9 mouse cellular contexts compared by ENCODE assay signal in genomic region chr8:83596369-83596768, GRCm38 (mm10). TPM values are rescaled to one million over a fixed set of nuclear protein-coding genes. Genes with fewer than 3 reads are reported as not detected.
DNase-seq lines count a peak whose midpoint lies in the region; ATAC-seq and TF ChIP-seq lines count a peak whose summit lies in the region.
"Had no signal": no experiment of that assay in that cellular context is flagged by ENCODE, and none has a peak within 500 bp of the region (broad histone marks: within the 10 kb centered on the region; RNA-seq: fewer than 3 reads in every experiment).

No protein-coding gene starts in this region.

- no peak overlapping the region for H3K4me2 ChIP-seq in hindbrain, embryonic 11.5 days (replicated peaks; ENCODE audit: low read depth, low read length)
- H3K4me2 ChIP-seq in hindbrain, embryonic 12.5 days (replicated peaks): no peak overlapping the region
- H3K4me2 ChIP-seq in liver, embryonic 14.5 days (ENCODE audit: low read depth): no peak overlapping the region

- ATAC-seq in hindbrain, embryonic 11.5 days (ENCODE audit: low FRiP score): no peak
- no peak for ATAC-seq in hindbrain, embryonic 12.5 days (ENCODE audit: low FRiP score)
- ATAC-seq in liver, embryonic 14.5 days (ENCODE audit: insufficient read depth): no peak
- ATAC-seq in monocyte, adult 5-6 weeks (replicated peaks; ENCODE audit: insufficient number of reproducible peaks, low FRiP score, low TSS enrichment, poor library complexity, severe bottlenecking): no peak

- no peak for TF ChIP-seq EP300 in liver, embryonic 14.5 days (IDR thresholded peaks at IDR 0.05; ENCODE audit: low read depth)

- no peak overlapping the region for H3K4me3 ChIP-seq in hindbrain, embryonic 11.5 days (ENCODE audit: low read depth, low read length)
- no peak overlapping the region for H3K4me3 ChIP-seq in hindbrain, embryonic 12.5 days
- H3K4me3 ChIP-seq in liver, embryonic 14.5 days (ENCODE audit: insufficient read depth in 1 of 2, low read depth in 2 of 2, low read length in 2 of 2): no peak overlapping the region

- no peak overlapping the region for H3K9ac ChIP-seq in hindbrain, embryonic 11.5 days (ENCODE audit: low read depth, low read length)
- H3K9ac ChIP-seq in hindbrain, embryonic 12.5 days: no peak overlapping the region
- H3K9ac ChIP-seq in liver, embryonic 14.5 days (replicated peaks): no peak overlapping the region

- H3K36me3 ChIP-seq in hindbrain, embryonic 11.5 days (ENCODE audit: control insufficient read depth, insufficient read depth, low read length): no peaks in the 10 kb centered on the region
- no peaks in the 10 kb centered on the region for H3K36me3 ChIP-seq in hindbrain, embryonic 12.5 days
- H3K36me3 ChIP-seq in liver, embryonic 14.5 days (replicated peaks; ENCODE audit: control insufficient read depth, insufficient read depth, low read depth): no peaks in the 10 kb centered on the region; the same call in 1 of the 2 replicates

- peak; percentile 48 for DNase-seq in hindbrain, embryonic 11.5 days (ENCODE audit: low spot score)
- DNase-seq in 416B (ENCODE audit: low read depth) (peak; percentile 68), R1 (ENCODE audit: low read depth, low spot score) (peak; percentile 56)
- DNase-seq in liver, embryonic 14.5 days (ENCODE audit: low read depth in 3 of 3, low spot score in 3 of 3): no peak
- no peak for DNase-seq in ovary, postnatal 10 days (ENCODE audit: low spot score)
- DNase-seq in adrenal gland, adult 2 months: no peak
- DNase-seq: right cerebral cortex, postnatal 25 days had no signal

- H3K4me1 ChIP-seq in hindbrain, embryonic 11.5 days (replicated peaks; ENCODE audit: control insufficient read depth, insufficient read depth, low read length): no peaks in the 10 kb centered on the region
- peaks cover 20% of the 10 kb centered on the region for H3K4me1 ChIP-seq in hindbrain, embryonic 12.5 days
- peaks cover 37 to 44% of the 10 kb centered on the region in 2 experiments for H3K4me1 ChIP-seq in liver, embryonic 14.5 days (replicated peaks; ENCODE audit: control insufficient read depth in 2 of 2, insufficient read depth in 2 of 2, low read length in 1 of 2)

- TF ChIP-seq CTCF in liver, embryonic 14.5 days (IDR thresholded peaks at IDR 0.05; ENCODE audit: low read depth): peak; percentile 66

- no peaks in the 10 kb centered on the region for H3K9me3 ChIP-seq in hindbrain, embryonic 11.5 days (ENCODE audit: control insufficient read depth, low read length)
- H3K9me3 ChIP-seq in hindbrain, embryonic 12.5 days (replicated peaks): no peaks in the 10 kb centered on the region
- H3K9me3 ChIP-seq in liver, embryonic 14.5 days (ENCODE audit: control insufficient read depth, low read length): no peaks in the 10 kb centered on the region

- no peaks in the 10 kb centered on the region for H3K27me3 ChIP-seq in hindbrain, embryonic 11.5 days (ENCODE audit: control insufficient read depth, insufficient read depth, low read length)
- H3K27me3 ChIP-seq in hindbrain, embryonic 12.5 days: no peaks in the 10 kb centered on the region
- H3K27me3 ChIP-seq in liver, embryonic 14.5 days (ENCODE audit: control insufficient read depth, insufficient read depth, low read length): no peaks in the 10 kb centered on the region

- 26% methylated on average over 3 of the region's 3 CpGs for whole genome bisulfite sequencing in hindbrain, embryonic 11.5 days
- WGBS in hindbrain, embryonic 12.5 days: 25% methylated on average over 3 of the region's 3 CpGs
- 16% methylated on average over 3 of the region's 3 CpGs for WGBS in liver, embryonic 14.5 days (ENCODE audit: insufficient replicate concordance)

- no peak overlapping the region for H3K27ac ChIP-seq in hindbrain, embryonic 11.5 days (ENCODE audit: low read depth, low read length)
- no peak overlapping the region for H3K27ac ChIP-seq in hindbrain, embryonic 12.5 days
- H3K27ac ChIP-seq in liver, embryonic 14.5 days: no peak overlapping the region; the same call in 1 of the 2 replicates

RNA-seq across cellular contexts. Expression of gene Tecr, which starts 11.4 kb away (rescaled TPM):
- polyA plus RNA-seq in hindbrain, embryonic 11.5 days (2014; fragmentation: Nextera tagmentation; extraction: Ambion mirVana): 732 and 754 TPM in 2 replicates
- 646 and 653 TPM in 2 replicates for polyA plus RNA-seq in hindbrain, embryonic 12.5 days (2016; fragmentation: Nextera tagmentation; extraction: Ambion mirVana)
- polyA plus RNA-seq in liver, embryonic 14.5 days (2012; rRNA removed): 176 and 217 TPM in 2 replicates
- polyA plus RNA-seq in liver, embryonic 14.5 days (2014; fragmentation: Nextera tagmentation; extraction: Ambion mirVana): 294 and 325 TPM in 2 replicates
- total RNA-seq in adrenal gland, adult 2 months (2021): 100 to 1,000 TPM; 409 to 723 TPM
- polyA plus RNA-seq in adrenal gland, adult 2 months (2012; rRNA removed): 1,113 and 1,272 TPM in 2 replicates
- total RNA-seq in monocyte, adult 5-6 weeks (2017): 59.7 to 123 TPM (median 61.4 TPM) in 3 replicates

RNA-seq across cellular contexts. Expression of gene Dnajb1, which starts 11.6 kb away (rescaled TPM):
- polyA plus RNA-seq in hindbrain, embryonic 11.5 days (2014; fragmentation: Nextera tagmentation; extraction: Ambion mirVana): 66.1 and 66.7 TPM in 2 replicates
- 57.1 and 62.8 TPM in 2 replicates for polyA plus RNA-seq in hindbrain, embryonic 12.5 days (2016; fragmentation: Nextera tagmentation; extraction: Ambion mirVana)
- polyA plus RNA-seq in liver, embryonic 14.5 days (2012; rRNA removed): 26.1 and 32.7 TPM in 2 replicates
- polyA plus RNA-seq in liver, embryonic 14.5 days (2014; fragmentation: Nextera tagmentation; extraction: Ambion mirVana): 37.6 and 37.8 TPM in 2 replicates
- 10 to 100 TPM; 21.8 to 61.9 TPM for total RNA-seq in adrenal gland, adult 2 months (2021)
- polyA plus RNA-seq in adrenal gland, adult 2 months (2012; rRNA removed): 21.8 and 27.3 TPM in 2 replicates
- 35.2 to 112 TPM (median 38.5 TPM) in 3 replicates for total RNA-seq in monocyte, adult 5-6 weeks (2017)

RNA-seq across cellular contexts. Expression of gene Ndufb7, which starts 29.9 kb away (rescaled TPM):
- 358 and 366 TPM in 2 replicates for polyA plus RNA-seq in hindbrain, embryonic 11.5 days (2014; fragmentation: Nextera tagmentation; extraction: Ambion mirVana)
- 307 and 342 TPM in 2 replicates for polyA plus RNA-seq in hindbrain, embryonic 12.5 days (2016; fragmentation: Nextera tagmentation; extraction: Ambion mirVana)
- polyA plus RNA-seq in liver, embryonic 14.5 days (2012; rRNA removed): 160 and 197 TPM in 2 replicates
- polyA plus RNA-seq in liver, embryonic 14.5 days (2014; fragmentation: Nextera tagmentation; extraction: Ambion mirVana): 283 and 290 TPM in 2 replicates
- 100 to 1,000 TPM; 209 to 258 TPM for total RNA-seq in adrenal gland, adult 2 months (2021)
- polyA plus RNA-seq in adrenal gland, adult 2 months (2012; rRNA removed): 402 and 495 TPM in 2 replicates
- 152 to 196 TPM (median 178 TPM) in 3 replicates for total RNA-seq in monocyte, adult 5-6 weeks (2017)

RNA-seq across cellular contexts. Expression of gene Gipc1, which starts 56.1 kb away (rescaled TPM):
- 176 and 182 TPM in 2 replicates for polyA plus RNA-seq in hindbrain, embryonic 11.5 days (2014; fragmentation: Nextera tagmentation; extraction: Ambion mirVana)
- polyA plus RNA-seq in hindbrain, embryonic 12.5 days (2016; fragmentation: Nextera tagmentation; extraction: Ambion mirVana): 188 and 193 TPM in 2 replicates
- polyA plus RNA-seq in liver, embryonic 14.5 days (2012; rRNA removed): 22.5 and 27.2 TPM in 2 replicates
- polyA plus RNA-seq in liver, embryonic 14.5 days (2014; fragmentation: Nextera tagmentation; extraction: Ambion mirVana): 32.5 and 34.7 TPM in 2 replicates
- total RNA-seq in adrenal gland, adult 2 months (2021): 10 to 100 TPM; 29.5 to 50.1 TPM
- 53.8 and 56.4 TPM in 2 replicates for polyA plus RNA-seq in adrenal gland, adult 2 months (2012; rRNA removed)
- total RNA-seq in monocyte, adult 5-6 weeks (2017): 9.5 to 21.9 TPM (median 10.0 TPM) in 3 replicates

Comparison
In these comparisons a context has a peak if more than half of its experiments do, and no peak if none do; other contexts are left out.
1. DNase-seq: peak in hindbrain, embryonic 11.5 days (single experiment), 416B (single experiment) and R1 (single experiment); none in liver, embryonic 14.5 days (0 of 3), ovary, postnatal 10 days (single experiment) and adrenal gland, adult 2 months (single experiment).